Mouse (Mus musculus) effector memory CD4-positive, alpha-beta T cell, adult 7 months (primary cell): ENCODE results near the gene Abcf2. TPM values are rescaled to one million over a fixed set of nuclear protein-coding genes. Genes with fewer than 3 reads are reported as not detected.

ENCODE experiments used
- polyA plus RNA-seq: library from polyadenylated mRNA; unstranded; fragments of 100-300 nt; shearing (Covaris generic); gene quantifications from one replicate; pipeline ENCODE4 v1.2.1, GENCODE M21; 2017

The Abcf2 gene
- polyA plus RNA-seq: 58.7 TPM

DNA sequence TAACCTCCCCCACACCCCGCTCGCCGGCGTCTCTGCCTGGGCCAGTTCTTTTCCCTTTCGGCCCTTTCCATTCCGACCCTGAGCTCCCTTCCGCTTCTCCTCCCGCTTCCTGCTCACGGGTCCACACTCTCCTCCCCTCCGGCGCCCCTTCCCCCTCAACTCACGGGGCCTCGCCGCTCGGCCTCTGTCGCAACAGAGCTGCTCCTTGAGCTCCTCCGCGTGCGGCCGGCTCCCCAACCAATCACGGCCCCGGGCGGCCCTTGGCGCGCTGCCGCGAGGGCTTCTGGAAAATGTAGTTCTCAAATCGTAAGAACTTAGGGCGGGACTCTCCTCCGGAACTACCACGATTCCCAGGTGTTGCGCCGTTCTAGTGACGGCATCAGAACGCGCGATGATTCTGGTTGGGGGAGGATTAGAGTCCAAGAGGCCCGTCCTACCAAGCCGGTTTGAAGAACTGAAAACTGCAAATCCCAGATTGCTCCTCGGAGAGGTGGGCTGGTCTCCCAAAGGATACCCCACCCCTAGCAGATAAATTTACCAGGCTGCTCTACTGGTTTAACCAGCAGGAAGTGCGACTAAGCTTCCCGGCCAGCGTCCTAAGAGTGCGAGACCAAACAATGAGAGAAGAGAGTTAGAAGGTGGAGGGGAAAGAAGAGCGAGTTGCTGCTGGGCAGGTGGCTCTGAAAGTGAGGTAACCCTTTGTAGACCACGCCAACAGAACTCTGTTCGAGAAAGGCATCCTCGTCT, at the start of gene Abcf2:
Gene Abcf2, minus strand, starts transcription at position 285 of the 747 bp plus-strand sequence.

GRCm38 (mm10) chr5:24623986-24624821, 46.9 kb upstream of the Abcf2 start, which contains the start of gene Smarcd3:
Gene Smarcd3, minus strand, starts transcription at chr5:24624411.

GRCm38 (mm10) chr5:24586547-24587199, 9.4 kb upstream of the Abcf2 start, which contains the start of gene Chpf2:
Gene Chpf2, plus strand, starts transcription at chr5:24586741.

DNA sequence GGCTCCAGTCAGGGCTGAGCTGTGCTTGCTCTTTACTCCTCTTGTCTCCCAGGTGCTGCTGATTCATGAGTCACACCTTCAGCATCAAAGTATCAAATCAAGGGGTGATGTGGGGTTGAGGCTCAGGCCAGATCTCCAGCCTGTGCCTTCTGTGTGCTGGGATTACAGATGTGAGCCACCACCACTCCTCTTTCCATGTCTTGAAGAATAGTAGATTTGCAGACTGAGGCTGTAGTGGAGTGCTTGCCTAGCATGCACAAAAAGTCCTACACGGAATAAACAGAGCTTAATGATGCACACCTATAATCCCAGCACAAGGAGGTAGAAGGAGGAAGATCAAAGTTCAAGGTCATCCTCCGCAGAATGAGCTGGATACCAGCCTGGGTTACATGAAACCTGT, 20.6 kb downstream of the Abcf2 start, which contains the start of gene 4931409K22Rik:
Gene 4931409K22Rik, minus strand, starts transcription at position 101 of the 400 bp plus-strand sequence.

GRCm38 (mm10) chr5:24540387-24541143, 36.7 kb downstream of the Abcf2 start, which contains the start of gene Asb10:
Gene Asb10, minus strand, starts transcription at chr5:24540978.

DNA sequence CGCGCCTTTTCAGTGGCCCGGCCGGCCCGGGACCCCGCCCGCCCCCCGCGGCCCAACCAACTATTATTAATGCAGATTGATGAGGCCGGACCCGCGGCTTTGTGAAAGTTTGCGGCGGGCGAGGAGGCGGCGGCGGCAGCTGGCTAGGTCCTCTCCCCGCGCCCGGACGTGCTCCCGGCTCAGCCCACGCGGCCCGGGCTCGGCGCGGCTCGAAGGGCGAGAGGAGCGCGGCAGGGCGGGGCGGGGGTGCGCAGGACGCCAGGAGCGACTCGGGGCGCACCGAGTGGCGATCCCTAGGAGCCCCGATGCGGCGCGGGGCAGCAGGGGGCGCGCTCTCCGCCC, 50.4 kb downstream of the Abcf2 start, which contains the start of gene Gbx1:
Gene Gbx1, minus strand, starts transcription at position 314 of the 342 bp plus-strand sequence.

Other genes starting within 250 kb of the Abcf2 start
- gene Kcnh2, start 225.9 kb downstream of the Abcf2 start, polyA plus RNA-seq: not detected
- 0.12 TPM for gene Nos3, start 212.7 kb downstream of the Abcf2 start, polyA plus RNA-seq
- gene Atg9b, start 185.3 kb downstream of the Abcf2 start, polyA plus RNA-seq: not detected
- gene Abcb8, start 183.8 kb downstream of the Abcf2 start, polyA plus RNA-seq: 11.6 TPM
- gene Asic3, start 164.1 kb downstream of the Abcf2 start, polyA plus RNA-seq: not detected
- gene Cdk5, start 153.9 kb downstream of the Abcf2 start, polyA plus RNA-seq: 55.1 TPM
- 28.7 TPM for gene Slc4a2, start 153.6 kb downstream of the Abcf2 start, polyA plus RNA-seq
- gene Fastk, start 132.2 kb downstream of the Abcf2 start, polyA plus RNA-seq: 92.8 TPM
- 53.9 TPM for gene Tmub1, start 129.6 kb downstream of the Abcf2 start, polyA plus RNA-seq
- 85.3 TPM for gene Agap3, start 125.3 kb downstream of the Abcf2 start, polyA plus RNA-seq
- gene Gbx1, start 50.3 kb downstream of the Abcf2 start, polyA plus RNA-seq: not detected
- gene Asb10, start 36.5 kb downstream of the Abcf2 start, polyA plus RNA-seq: not detected
- not detected for gene 4931409K22Rik, start 20.7 kb downstream of the Abcf2 start, polyA plus RNA-seq
- gene Chpf2, start 9.3 kb upstream of the Abcf2 start, polyA plus RNA-seq: 24.2 TPM
- gene Smarcd3, start 46.9 kb upstream of the Abcf2 start, polyA plus RNA-seq: 0.83 TPM
- 103 TPM for gene Nub1, start 108.1 kb upstream of the Abcf2 start, polyA plus RNA-seq
- gene Wdr86, start 153.3 kb upstream of the Abcf2 start, polyA plus RNA-seq: not detected
- gene Crygn, start 180.5 kb upstream of the Abcf2 start, polyA plus RNA-seq: not detected